Mouse (Mus musculus): ENCODE measurements around the gene Krt222. TPM values are rescaled to one million over a fixed set of nuclear protein-coding genes. Genes with fewer than 3 reads are reported as not detected.
A peak's percentile ranks its signal among the peaks of the same experiment; 100 is the strongest.
"Not testable (repeated sequence)": the region's sequence is repeated elsewhere in the genome, so short reads cannot be mapped to it uniquely, and the experiment has no call there.

Krt222 gene
- 10 to 100 TPM; 30.4 to 38.4 (median 34.0) TPM for total RNA-seq (2022)

DNA sequence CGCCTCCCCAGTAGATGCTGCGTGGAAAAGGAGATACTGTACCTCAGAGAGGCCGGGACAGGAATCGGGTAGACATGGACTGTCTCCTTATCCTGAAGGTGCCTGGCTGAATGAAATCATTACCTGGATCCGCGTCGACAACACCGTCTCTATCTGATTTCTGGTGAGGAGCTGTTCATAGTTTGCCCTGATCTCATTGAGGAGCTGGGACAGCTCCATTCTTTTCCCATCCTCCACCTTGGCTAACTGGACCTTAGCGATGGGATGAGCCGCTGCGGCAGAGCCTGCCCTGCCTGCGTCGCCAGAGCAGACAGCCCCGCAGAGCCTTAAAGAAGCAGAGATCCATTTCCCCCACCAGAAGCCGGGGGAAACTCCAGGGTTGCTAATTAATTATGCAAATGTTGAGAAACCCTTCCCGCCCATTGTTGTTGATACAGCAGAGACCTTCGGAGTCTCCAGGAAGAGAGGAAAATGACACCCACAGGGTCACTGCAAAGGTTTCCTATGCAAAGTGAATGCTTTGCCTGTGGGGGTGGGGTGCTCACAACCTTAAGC is at the start of gene Krt222:
Gene Krt222 (minus strand): TSS at position 266 of the 555 bp plus-strand sequence.
- peak; percentile 33 to 39 for DNase-seq (ENCODE audit: low spot score in 2 of 2)

DNA sequence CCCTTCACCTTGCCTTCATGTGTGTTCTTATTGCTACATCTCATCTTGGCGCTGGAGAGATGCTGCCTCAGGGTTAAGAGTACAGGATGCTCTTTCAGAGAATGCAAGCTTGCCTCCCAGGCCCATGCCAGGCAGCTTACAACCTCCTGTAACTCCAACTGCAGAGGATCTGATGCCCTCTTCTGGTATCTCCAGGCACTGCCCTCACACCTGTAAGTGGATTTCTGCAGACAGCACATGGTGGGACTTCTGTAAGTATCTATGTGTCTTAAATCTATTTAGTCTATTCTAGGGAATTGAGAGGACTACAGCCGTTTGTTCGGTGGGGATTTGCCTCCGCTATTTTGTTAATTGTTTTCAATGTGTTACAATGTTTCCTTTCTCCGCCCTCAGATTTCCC is 49.0 kb upstream of the Krt222 start:
- peak; percentile 12 to 16 for DNase-seq (ENCODE audit: low spot score in 2 of 2)

DNA sequence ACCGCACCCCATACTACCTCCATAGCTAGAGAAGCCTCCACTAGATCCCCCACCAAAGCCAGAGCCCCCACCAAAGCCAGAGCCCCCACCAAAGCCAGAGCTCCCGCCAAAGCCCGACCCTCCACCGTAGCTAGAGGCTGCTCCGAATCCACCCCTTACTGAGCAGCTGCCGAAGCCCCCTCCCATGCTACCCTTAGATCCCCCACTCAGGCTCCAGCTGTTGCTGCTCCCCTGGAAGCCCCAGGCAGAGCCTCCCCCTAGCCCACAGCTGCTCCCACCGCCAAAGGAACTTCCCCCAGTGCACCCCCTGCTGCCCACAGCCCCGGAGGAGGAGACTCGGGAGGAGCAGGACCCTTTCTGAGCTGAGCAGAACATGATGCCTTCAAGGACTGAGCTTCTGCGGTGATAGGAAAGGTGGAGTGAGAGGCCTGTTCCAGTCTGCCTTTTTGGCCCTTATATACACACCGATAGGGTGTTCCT is 41.0 kb upstream of the Krt222 start, which contains the start of gene Krt24:
Gene Krt24 (minus strand): TSS at position 430 of the 480 bp plus-strand sequence.
- DNase-seq (ENCODE audit: low spot score in 2 of 2): no peak

DNA sequence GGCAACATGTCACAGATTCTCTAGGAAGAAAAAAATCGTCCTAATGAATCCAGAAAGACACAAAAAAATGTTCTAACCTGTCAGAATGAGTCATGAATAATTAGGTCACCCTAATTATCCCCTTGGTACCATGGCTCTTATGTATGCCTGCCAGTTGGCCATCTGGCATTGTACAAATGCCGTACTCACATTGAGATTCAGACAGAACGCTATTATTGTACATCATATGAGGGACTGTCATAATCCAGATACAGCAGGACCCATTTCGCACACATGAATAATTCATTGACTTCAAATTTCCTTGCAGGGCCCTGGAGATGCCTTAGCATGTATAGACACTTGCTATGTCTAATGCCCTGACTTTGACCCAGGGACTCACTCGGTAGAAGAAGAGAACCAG is 40.1 kb upstream of the Krt222 start:
- no peak for DNase-seq (ENCODE audit: low spot score in 2 of 2)

DNA sequence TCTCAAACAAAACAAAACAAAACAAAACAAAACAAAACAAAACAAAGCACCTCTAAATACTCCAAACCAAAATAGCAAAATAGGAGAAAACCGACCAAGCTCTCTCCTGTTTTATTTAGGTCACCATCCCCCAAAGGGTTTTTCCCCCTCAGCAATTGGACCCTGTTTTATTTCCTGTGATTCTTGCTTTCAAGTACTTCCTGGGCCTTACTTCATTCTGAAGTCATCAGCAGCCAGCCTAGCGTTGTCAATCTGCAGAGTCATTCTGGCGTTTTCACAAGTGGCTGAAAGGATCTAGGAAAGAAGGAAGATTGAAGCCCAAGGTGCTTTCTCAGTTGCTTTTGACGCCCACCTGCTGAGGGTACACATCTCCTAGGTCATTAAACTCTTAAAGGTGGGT is 39.4 kb upstream of the Krt222 start:
- no peak for DNase-seq (ENCODE audit: low spot score in 2 of 2)

DNA sequence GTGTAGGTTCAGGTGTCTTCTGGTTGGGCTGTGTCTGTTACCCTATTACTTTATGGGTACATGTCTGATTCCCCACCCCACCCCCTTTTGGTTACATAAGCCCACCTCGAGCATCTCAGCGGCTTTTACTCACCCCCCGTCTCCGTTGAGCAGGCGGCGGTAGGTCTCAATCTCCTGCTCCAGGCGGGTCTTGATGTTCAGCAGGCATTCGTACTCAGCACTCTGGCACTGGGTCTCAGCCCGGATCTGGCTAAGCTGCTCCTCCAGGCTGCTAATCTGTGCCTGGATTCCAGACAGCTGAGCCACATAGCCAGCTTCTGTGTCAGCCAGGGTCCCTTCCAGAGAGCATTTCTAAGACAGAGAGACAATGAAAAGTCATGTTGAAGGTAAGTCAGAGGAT is 37.2 kb upstream of the Krt222 start:
- no peak for DNase-seq (ENCODE audit: low spot score in 2 of 2)

DNA sequence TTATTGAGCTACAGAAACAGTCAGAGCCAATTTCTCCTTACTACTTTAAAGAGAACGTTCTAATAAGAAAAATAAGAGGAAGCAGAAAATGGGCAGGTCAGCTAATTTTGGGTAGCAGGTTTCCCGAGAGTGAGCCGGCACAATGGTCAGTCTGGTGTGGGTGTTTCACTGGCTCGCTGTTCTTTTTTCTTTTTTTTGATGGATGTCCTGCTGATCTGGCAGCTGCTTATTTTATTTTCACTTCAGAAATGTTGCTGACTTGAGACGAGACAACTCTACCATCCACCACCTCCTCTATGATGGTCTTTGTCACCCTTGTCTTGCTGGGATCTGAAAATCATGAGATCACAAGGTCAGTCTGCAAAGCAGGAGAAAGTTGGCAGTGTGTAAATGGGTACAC is 36.1 kb upstream of the Krt222 start:
- DNase-seq (ENCODE audit: low spot score in 2 of 2): no peak

DNA sequence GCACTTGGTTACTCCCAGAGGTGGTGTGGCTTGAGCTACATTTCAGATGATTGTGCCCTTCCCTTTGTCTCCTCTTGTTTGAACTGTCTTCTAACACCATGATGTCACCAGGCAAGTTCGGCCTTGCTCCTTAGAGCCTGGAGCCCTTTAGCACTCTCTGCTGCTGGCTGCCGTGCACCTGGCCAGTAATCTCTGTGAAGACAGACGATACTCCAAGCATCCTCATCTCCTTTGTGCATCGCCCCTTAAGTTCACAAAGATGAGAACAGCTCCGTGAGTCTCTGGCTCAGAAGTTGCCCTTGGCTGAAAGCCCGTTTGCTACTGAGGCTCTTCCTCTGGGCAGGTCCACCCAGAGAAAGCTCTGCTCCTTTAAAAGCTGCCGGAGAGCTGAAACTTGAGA is 32.9 kb upstream of the Krt222 start:
- no peak for DNase-seq (ENCODE audit: low spot score in 2 of 2)

DNA sequence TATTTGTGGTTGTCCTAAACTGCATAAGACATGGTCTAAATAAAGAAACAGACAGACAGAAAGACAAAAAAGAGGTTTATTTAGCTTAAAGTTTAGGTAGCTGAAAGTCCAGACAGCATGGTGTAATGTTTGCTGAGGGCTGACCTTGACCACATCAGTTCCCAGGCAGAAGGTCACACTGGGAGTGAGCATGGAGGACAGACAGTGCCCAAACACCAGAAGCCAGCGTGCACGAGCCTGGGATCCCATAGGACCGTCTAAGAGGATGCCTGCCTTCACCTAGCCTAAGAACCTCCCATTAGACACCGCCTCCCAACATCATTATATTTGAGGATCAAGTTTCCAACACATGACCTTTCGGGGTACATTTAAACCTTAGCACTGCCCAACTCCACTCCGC is 31.7 kb upstream of the Krt222 start:
- DNase-seq (ENCODE audit: low spot score in 2 of 2): no peak

DNA sequence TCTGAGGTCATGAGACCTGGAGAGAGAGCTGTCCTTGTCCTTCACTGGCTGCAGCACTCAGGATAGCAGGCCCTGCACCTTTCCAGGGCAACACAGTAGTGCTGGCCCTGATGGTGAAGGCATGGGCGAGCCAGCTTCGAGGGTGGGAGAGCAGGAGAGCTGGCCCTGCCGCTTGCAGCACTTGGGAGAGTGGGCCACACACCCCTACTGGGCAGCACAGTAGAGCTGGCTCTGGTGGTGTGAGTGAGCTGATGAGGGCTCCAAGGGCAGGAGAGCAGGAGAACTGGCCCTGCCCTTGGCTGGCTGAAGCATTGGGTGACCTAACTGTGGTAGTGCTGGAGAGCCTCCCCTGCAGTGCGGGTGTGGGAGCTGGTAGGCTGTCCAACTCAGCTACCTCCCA is 28.8 kb upstream of the Krt222 start:
- DNase-seq (ENCODE audit: low spot score in 2 of 2): no peak

DNA sequence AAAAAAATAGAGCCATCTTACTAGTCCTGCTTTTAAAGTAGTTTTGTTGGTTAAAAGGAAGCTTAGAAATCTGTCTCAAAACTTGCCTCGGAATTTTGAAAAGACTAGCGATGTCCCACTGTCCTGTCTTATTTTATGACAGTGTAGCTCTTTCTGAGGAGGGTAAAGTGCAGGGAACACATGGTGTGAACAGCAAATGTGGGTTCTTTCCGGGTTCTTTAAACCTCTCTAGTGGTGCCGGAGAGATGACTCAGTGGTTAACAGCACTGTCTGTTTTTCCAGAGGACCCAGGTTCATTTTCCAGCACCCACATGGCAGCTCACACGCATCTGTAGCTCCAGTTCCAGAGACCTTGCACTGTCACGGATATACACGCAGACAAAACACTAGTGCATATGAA is 25.3 kb upstream of the Krt222 start:
- DNase-seq (ENCODE audit: low spot score in 2 of 2): no peak

DNA sequence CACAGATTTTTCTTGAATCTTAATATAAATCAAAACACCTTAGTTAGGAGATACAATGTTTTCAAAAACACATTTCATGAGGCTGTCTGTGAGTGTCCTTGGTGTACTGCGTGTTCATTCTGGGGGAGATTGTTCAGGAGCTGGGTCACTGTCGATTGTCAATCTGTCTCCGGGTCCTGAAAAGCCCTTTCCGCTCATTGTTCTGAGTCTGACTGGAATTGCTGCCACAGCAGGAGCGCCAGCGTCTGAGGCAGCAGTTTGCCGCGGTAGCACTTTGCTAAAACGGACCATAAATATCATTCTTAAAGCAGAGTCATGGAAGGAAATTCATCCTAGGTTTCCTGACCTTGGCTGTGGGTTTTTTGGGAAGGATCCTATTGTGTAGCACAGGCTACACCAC is 21.9 kb upstream of the Krt222 start:
- DNase-seq (ENCODE audit: low spot score in 2 of 2): no peak

DNA sequence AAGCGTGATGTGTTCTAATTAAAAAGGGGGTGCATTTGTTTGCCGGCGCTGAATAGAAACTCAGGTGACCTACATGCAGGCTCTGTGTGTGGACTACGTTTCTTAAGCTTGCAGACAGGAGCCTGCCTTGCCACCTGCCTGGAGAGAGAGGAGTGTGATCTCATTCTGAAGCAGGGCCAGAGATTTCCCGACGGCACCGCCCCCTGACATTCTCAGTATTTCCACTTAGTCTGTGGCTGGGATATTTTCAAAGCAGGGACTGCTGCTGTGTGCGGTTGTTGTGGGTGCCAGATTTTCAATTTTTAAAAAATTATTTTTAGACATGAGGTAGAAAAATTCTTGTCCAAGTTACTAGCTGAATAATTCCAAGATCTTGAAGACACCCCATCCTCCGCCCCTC is 21.3 kb upstream of the Krt222 start:
- DNase-seq (ENCODE audit: low spot score in 2 of 2): peak in 1 of 2 experiments; percentile 78

DNA sequence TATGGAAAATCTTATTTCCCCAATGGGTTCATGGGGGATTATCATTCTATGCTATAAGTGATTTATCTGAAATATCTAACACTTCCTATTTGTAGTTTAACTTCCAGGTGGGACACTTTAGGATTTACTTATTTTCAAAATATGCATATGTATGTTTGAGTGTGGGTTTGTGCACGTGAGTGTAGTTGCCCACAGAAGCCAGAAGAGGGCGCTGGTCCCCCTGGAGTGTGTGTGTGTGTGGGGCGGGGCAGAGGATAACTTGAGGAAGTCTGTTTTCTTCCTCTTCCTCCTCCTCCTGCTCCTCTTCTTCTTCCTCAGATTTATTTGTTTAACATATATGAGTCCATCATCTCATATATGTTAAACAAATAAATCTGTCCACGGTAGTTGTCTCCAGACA is 12.3 kb upstream of the Krt222 start:
- DNase-seq (ENCODE audit: low spot score in 2 of 2): no peak

DNA sequence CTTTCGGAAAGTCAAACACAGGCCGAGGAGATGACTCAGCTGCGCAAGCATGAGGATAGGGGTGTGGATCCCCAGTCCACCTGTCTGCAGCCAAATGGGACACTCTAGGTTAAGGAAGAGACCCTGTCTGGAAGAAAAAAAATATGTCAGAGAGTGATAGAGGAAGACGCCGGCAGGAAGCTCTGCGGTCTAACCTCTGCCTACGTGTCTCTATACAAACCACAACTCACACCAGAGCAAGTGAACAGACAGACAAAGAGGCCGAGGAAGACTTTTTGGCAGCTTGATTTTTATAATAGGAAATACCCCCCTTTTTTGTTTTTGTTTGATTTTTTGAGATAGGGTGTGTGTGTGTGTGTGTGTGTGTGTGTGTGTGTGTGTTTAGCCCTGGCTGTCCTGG is 11.4 kb upstream of the Krt222 start:
- DNase-seq (ENCODE audit: low spot score in 2 of 2): no peak

DNA sequence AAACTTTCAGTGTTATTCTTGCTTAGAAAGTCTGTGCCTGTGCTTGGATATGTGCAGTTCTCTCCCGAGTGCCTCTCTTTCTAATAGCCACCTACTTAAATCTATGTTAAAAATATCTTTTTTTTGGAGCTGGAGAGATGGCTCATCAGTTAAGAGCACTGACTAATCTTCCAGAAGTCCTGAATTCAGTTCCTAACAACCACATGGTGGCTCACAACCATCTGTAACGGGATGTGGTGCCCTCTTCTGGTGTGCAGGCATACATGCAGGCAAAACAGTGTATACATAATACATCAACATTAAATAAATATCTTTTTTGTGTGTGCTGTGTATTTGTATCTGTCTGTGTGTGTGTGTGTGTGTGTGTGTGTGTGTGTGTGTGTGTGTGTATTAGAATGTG is 10.0 kb upstream of the Krt222 start:
- no peak for DNase-seq (ENCODE audit: low spot score in 2 of 2)

DNA sequence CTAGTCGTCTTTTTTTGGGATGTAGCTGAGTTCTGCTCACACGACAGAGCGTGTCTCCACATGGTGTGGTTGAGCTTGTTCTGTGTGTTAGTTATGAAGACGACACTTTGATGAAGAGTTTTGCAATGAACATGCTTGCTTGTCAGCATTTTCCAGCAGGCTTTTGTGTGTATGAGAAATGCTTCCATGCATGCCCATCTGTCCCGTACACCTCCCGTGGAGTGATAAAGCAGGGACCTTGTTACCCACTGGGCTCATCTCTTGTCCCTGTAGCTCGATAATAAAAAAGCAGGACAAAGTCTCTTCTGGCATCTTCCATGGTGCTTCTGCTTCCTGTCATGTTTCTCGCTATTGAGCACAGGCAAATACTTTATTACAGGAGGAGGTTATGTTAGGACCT is 8.8 kb upstream of the Krt222 start:
- DNase-seq (ENCODE audit: low spot score in 2 of 2): no peak

DNA sequence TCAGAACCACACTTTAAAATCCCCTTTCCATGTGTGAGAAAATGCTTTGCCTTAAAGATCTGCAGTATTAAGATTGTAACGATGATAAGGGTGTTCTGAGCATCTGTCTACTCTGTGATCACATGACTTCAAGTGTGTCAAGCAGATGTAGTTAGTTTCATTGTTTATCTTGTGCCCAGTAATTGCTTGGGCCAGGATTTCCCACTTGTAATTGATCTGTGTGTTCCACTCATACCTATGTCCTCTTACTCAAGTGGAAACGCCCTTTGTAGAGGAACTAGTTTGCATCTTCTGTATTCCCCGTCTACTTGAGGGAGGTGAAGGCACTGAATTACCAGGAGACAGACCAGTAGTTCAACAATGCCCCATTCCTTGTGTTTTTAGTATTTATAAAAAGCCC is 6.8 kb upstream of the Krt222 start:
- no peak for DNase-seq (ENCODE audit: low spot score in 2 of 2)

DNA sequence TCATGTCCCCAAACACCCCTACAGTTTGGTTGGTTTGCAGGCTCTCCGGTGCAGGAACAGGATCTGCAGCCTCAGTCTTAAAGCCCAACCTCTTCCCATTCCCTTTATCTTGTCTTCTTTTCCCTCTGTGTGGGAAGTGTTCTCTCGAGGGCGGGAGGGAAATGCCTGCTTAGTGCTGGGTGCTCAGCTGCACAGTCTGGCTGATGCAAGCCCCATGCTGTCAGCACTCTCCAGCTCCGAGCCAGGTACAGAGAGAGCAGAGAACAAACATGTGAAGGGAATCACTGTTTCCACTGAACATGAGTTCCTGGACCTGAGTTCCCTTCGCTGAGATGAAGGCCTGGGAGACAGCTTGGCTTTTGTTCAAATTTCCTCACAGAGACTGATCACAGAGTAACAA is 6.4 kb upstream of the Krt222 start:
- DNase-seq (ENCODE audit: low spot score in 2 of 2): peak in 1 of 2 experiments; percentile 50

DNA sequence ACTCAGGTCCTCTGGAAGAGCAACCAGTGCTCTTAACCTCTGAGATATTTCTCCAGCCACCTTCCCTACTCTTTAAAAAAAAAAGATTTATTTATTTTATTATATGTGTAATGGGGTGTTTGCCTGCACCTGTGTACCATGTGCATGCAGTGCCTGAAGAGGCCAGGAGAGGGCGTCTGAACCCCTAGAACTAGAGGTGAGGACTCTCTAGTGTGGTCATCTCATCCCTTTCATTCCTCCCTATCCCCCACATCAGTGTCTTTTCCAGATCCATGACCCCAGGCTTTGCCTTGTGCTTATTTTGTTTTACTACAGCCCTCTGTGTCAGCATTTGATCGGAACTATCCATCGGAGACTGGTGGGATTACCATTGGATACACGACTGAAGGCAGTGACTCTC is 5.2 kb upstream of the Krt222 start:
- DNase-seq (ENCODE audit: low spot score in 2 of 2): no peak

DNA sequence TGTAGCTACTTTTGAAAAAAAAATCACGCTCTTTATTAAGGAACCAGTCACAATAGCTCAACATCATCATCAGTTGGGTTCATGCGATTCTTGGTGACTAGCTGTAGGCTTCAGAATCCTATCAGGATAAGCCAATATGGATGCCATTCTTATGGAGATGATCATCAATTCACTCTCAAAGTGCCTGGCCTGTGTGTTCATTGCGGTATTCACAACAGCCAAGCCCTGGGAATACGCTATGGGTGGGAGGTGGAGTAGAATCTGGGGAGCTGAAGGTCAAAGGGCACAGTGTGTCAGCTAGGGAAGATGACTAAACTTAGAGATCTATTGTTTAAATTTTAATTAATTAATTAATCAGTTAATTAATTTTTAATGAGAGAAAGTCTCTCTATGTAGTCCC is 4.0 kb upstream of the Krt222 start:
- no peak for DNase-seq (ENCODE audit: low spot score in 2 of 2)

DNA sequence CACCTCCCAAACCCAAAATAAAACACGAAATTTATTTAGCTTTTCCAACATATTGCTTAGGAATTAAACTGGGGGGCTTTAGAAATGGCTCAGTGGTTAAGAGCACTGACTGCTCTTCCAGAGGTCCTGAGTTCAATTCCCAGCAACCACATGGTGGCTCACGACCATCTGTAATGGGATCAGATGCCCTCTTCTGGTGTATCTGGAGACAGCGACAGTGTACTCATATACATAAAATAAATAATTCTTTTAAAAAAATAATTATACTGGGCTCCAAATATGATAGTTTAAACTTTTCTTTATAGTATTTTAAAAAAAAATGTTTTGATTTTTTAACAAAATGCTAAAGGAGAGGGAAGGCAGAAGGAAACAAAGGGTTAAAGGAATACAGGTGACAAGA is 634 bp upstream of the Krt222 start:
- not testable (repeated sequence) for DNase-seq (ENCODE audit: low spot score in 2 of 2)

DNA sequence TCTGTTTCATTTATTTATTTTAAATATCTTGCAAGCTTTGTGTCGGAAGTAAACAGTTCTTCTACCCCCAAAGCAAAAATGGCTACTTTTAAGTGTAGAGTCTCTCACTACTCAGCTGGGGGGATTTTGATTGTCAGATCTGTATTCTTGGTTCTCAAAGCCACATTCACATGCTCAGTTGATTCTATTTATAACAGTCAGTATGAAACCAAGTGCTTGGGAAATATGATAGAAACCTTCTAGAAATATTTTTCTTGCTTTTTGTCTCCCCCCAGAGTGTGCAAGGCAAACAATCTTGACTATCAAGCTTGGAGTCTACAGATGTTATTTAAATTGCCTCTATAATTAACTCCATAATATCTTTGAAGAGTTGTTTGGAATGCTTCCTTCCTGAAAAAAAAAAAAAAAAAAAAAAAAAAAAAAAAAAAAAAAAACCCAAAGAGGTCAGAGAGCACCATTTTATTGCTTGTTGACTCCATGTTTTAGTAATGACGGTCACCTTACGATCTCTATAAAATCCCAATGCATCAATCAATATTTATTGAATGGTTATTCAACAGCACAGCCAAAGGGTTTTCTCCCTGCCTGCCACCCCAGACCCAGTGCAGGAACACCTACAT is 575 bp downstream of the Krt222 start:
- no peak for DNase-seq (ENCODE audit: low spot score in 2 of 2)

DNA sequence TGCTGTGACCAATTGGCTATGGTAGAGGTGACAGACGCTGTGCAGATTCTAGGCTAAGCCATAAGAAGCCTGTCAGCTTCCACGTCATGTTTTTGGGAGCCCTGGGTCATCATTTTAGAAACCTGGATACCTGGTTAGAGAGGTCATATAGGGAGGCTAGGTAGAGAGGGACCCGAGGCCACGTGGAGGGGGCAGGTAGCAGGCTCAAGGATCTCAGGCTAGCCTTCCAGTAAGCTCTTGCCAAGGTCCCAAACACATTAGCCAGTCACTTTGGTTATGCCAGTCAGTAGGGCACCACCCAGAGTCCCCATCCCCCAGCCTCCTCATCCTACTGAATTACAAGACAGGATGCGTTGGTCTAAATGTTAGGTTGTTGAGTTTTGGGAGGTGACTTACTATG is 1.8 kb downstream of the Krt222 start:
- no peak for DNase-seq (ENCODE audit: low spot score in 2 of 2)
